In genomic region chr8:48232927-48233326, GRCm38 (mm10) we compare ENCODE assay signal across 25 mouse cellular contexts.
DNase-seq lines count a peak whose midpoint lies in the region; ATAC-seq lines count a peak whose summit lies in the region.
"Had no signal": no experiment of that assay in that cellular context is flagged by ENCODE, and none has a peak within 500 bp of the region (broad histone marks: within the 10 kb centered on the region; RNA-seq: fewer than 3 reads in every experiment).

No protein-coding gene starts in this region.

- H3K36me3 ChIP-seq in midbrain, embryonic 16.5 days (ENCODE audit: control insufficient read depth, insufficient read depth, low read length) = peaks cover 52% of the 10 kb centered on the region
- H3K36me3 ChIP-seq in midbrain, embryonic 14.5 days (ENCODE audit: control insufficient read depth, insufficient read depth, low read length) = peaks cover 81% of the 10 kb centered on the region
- peaks cover 81% of the 10 kb centered on the region for H3K36me3 ChIP-seq in limb, embryonic 10.5 days
- H3K36me3 ChIP-seq in limb, embryonic 13.5 days = peaks cover 72% of the 10 kb centered on the region

- no peaks in the 10 kb centered on the region; the same call in none of the 2 replicates for H3K9me3 ChIP-seq in midbrain, embryonic 16.5 days (replicated peaks; ENCODE audit: control insufficient read depth, low read length, poor library complexity, severe bottlenecking)
- H3K9me3 ChIP-seq in midbrain, embryonic 14.5 days (ENCODE audit: control insufficient read depth, low read length) = peaks cover 11% of the 10 kb centered on the region; the same call in 1 of the 2 replicates
- H3K9me3 ChIP-seq in limb, embryonic 10.5 days (replicated peaks) = no peaks in the 10 kb centered on the region
- peaks cover 12% of the 10 kb centered on the region; the same call in 1 of the 2 replicates for H3K9me3 ChIP-seq in limb, embryonic 13.5 days
- H3K9me3 ChIP-seq: embryonic facial prominence, embryonic 12.5 days; embryonic facial prominence, embryonic 15.5 days had no signal

- no peaks in the 10 kb centered on the region for H3K27me3 ChIP-seq in midbrain, embryonic 16.5 days (ENCODE audit: control insufficient read depth, insufficient read depth, low read depth, low read length)
- H3K27me3 ChIP-seq in midbrain, embryonic 14.5 days (ENCODE audit: control insufficient read depth, insufficient read depth, low read length) = no peaks in the 10 kb centered on the region
- H3K27me3 ChIP-seq in limb, embryonic 10.5 days (ENCODE audit: low read depth, poor library complexity, severe bottlenecking) = no peaks in the 10 kb centered on the region
- H3K27me3 ChIP-seq in limb, embryonic 13.5 days = no peaks in the 10 kb centered on the region
- H3K27me3 ChIP-seq: embryonic facial prominence, embryonic 12.5 days; embryonic facial prominence, embryonic 15.5 days; forebrain, embryonic 13.5 days; hindbrain, embryonic 13.5 days had no signal

- H3K4me1 ChIP-seq in midbrain, embryonic 16.5 days (ENCODE audit: control insufficient read depth, insufficient read depth, low read length) = peaks cover 5% of the 10 kb centered on the region
- no peaks in the 10 kb centered on the region for H3K4me1 ChIP-seq in midbrain, embryonic 14.5 days (ENCODE audit: control insufficient read depth, insufficient read depth, low read length)
- peaks cover 31% of the 10 kb centered on the region for H3K4me1 ChIP-seq in limb, embryonic 10.5 days
- H3K4me1 ChIP-seq in limb, embryonic 13.5 days = peaks cover 34% of the 10 kb centered on the region
- H3K4me1 ChIP-seq: embryonic facial prominence, embryonic 12.5 days; embryonic facial prominence, embryonic 15.5 days had no signal

- DNase-seq in midbrain, embryonic 14.5 days = no peak
- peak; percentile 65 for DNase-seq in forelimb bud, embryonic 11.5 days (ENCODE audit: low read depth, low spot score)
- DNase-seq in limb, embryonic 10.5 days (ENCODE audit: low spot score) = peak; percentile 55
- DNase-seq in heart, adult 8-10 months (ENCODE audit: low spot score) = no peak
- no peak for DNase-seq in gastrocnemius, adult 18-20 months (ENCODE audit: low spot score)
- DNase-seq: adrenal gland, adult 2 months; adrenal gland, postnatal 14 days; cerebellum, adult 11 months; cerebellum, adult 2 months; cerebellum, adult 9-11 months; cerebellum, postnatal 25 days; gastrocnemius, postnatal 10 days; gastrocnemius, postnatal 36 days; heart, adult 2 months had no signal

- H3K27ac ChIP-seq in midbrain, embryonic 16.5 days (ENCODE audit: low read length) = 0 out of 2 replicates have a peak overlapping the region, but pooled peaks have one; percentile 1
- H3K27ac ChIP-seq in midbrain, embryonic 14.5 days (replicated peaks; ENCODE audit: low read depth, low read length) = no peak overlapping the region
- H3K27ac ChIP-seq in limb, embryonic 10.5 days = no peak overlapping the region
- no peak overlapping the region for H3K27ac ChIP-seq in limb, embryonic 13.5 days
- H3K27ac ChIP-seq: embryonic facial prominence, embryonic 12.5 days; embryonic facial prominence, embryonic 15.5 days; forebrain, embryonic 13.5 days; heart, adult 2 months; hindbrain, embryonic 13.5 days; hindbrain, postnatal 0 days had no signal

- H3K4me2 ChIP-seq in midbrain, embryonic 16.5 days (ENCODE audit: low read length) = no peak overlapping the region
- no peak overlapping the region for H3K4me2 ChIP-seq in midbrain, embryonic 14.5 days (ENCODE audit: low read length)
- H3K4me2 ChIP-seq in limb, embryonic 13.5 days (replicated peaks) = peak overlapping the region; percentile 21
- H3K4me2 ChIP-seq: embryonic facial prominence, embryonic 12.5 days; embryonic facial prominence, embryonic 15.5 days; forebrain, embryonic 13.5 days; heart, embryonic 11.5 days; hindbrain, embryonic 13.5 days had no signal

- H3K9ac ChIP-seq in midbrain, embryonic 16.5 days (ENCODE audit: low read depth, low read length) = no peak overlapping the region
- no peak overlapping the region for H3K9ac ChIP-seq in midbrain, embryonic 14.5 days (replicated peaks; ENCODE audit: low read length)
- no peak overlapping the region for H3K9ac ChIP-seq in limb, embryonic 13.5 days
- H3K9ac ChIP-seq: embryonic facial prominence, embryonic 12.5 days; embryonic facial prominence, embryonic 15.5 days; forebrain, embryonic 13.5 days; hindbrain, embryonic 13.5 days had no signal

- WGBS in midbrain, embryonic 16.5 days = 82% methylated on average over 7 of the region's 7 CpGs
- WGBS in midbrain, embryonic 14.5 days = 89% methylated on average over 7 of the region's 7 CpGs
- WGBS in limb, embryonic 10.5 days = 75% methylated on average over 7 of the region's 7 CpGs
- WGBS in limb, embryonic 13.5 days = 34% methylated on average over 7 of the region's 7 CpGs

- no peak overlapping the region for H3K4me3 ChIP-seq in midbrain, embryonic 16.5 days (ENCODE audit: low read depth, low read length)
- H3K4me3 ChIP-seq in midbrain, embryonic 14.5 days (replicated peaks; ENCODE audit: low read depth, low read length) = no peak overlapping the region
- H3K4me3 ChIP-seq in limb, embryonic 10.5 days = no peak overlapping the region
- no peak overlapping the region for H3K4me3 ChIP-seq in limb, embryonic 13.5 days
- H3K4me3 ChIP-seq: embryonic facial prominence, embryonic 12.5 days; embryonic facial prominence, embryonic 15.5 days; forebrain, embryonic 13.5 days; heart, adult 2 months; hindbrain, embryonic 13.5 days had no signal

- no peak for ATAC-seq in midbrain, embryonic 16.5 days
- no peak for ATAC-seq in midbrain, embryonic 14.5 days (ENCODE audit: low FRiP score, low TSS enrichment)
- peak; percentile 44; the same call in 1 of the 2 replicates for ATAC-seq in limb, embryonic 13.5 days (ENCODE audit: low FRiP score, low read depth)
- ATAC-seq: CD4-positive, CD25-positive, alpha-beta regulatory T cell, adult 4 months; forebrain, embryonic 13.5 days; forebrain, embryonic 16.5 days; hindbrain, postnatal 0 days; inflammation-experienced regulatory T-cells, adult 6 months had no signal

Comparison
In these comparisons a context has a peak if more than half of its experiments do, and no peak if none do; other contexts are left out.
1. DNase-seq: peak in forelimb bud, embryonic 11.5 days (single experiment) and limb, embryonic 10.5 days (single experiment); none in midbrain, embryonic 14.5 days (single experiment), heart, adult 8-10 months (single experiment) and gastrocnemius, adult 18-20 months (single experiment).